Mouse (Mus musculus): ENCODE data around the gene Crocc2.

The Crocc2 gene

DNA sequence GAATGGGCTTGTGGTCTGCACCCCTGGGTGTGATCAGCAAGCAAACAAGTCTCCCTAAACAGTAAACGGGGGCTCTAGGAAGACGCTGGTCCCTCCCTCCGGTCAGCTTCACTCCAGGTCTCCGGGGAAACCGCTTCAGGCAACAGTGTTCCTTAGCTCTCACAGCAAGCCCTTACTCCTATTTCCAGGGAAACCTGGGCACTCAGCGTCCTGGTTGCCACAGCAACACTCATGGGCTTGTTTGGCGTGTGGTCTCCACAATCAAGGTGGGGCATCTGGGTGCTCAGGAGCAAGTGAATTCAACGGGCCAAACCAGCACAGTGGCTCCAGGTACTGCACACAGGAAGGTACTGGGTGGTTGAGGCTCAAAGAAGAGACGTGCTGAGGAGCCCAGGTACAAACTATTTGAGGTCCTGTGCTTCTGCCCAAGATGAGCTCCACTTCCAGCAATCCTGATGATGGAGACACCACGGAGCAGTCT lies at the start of gene Crocc2:
TSS of gene Crocc2 (plus strand) at position 431 of the 481 bp plus-strand sequence.
- DNase-seq = no peak

- no peak for DNase-seq
Observed at GRCm38 (mm10) chr1:93118816-93119215, 49.7 kb upstream of the Crocc2 start.

- no peak for DNase-seq
Observed at GRCm38 (mm10) chr1:93123179-93123854, 45.2 kb upstream of the Crocc2 start.

- DNase-seq = no peak
Observed at GRCm38 (mm10) chr1:93124066-93124465, 44.5 kb upstream of the Crocc2 start.

DNA sequence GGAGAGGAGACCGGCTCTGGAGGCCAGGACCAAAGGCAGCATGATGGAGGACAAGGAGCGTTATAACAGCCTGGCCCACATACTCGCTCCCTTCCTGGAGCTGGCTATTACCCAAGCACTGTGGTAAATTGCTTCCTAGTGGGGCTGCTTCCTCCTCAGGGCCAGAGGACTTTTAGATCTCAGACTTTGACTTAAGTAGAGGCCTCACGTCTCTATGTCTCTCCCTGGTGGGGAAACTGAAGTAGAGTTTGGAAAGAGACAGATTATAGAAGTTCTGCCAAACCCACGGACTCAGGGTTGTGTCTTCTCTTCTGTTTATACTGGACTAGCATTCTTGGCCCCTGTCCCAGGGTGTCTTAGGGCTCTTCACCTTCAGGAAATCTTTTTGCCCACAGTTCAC lies 43.3 kb upstream of the Crocc2 start:
- DNase-seq = no peak

GRCm38 (mm10) chr1:93128209-93128608 lies 40.3 kb upstream of the Crocc2 start:
- DNase-seq = no peak

DNA sequence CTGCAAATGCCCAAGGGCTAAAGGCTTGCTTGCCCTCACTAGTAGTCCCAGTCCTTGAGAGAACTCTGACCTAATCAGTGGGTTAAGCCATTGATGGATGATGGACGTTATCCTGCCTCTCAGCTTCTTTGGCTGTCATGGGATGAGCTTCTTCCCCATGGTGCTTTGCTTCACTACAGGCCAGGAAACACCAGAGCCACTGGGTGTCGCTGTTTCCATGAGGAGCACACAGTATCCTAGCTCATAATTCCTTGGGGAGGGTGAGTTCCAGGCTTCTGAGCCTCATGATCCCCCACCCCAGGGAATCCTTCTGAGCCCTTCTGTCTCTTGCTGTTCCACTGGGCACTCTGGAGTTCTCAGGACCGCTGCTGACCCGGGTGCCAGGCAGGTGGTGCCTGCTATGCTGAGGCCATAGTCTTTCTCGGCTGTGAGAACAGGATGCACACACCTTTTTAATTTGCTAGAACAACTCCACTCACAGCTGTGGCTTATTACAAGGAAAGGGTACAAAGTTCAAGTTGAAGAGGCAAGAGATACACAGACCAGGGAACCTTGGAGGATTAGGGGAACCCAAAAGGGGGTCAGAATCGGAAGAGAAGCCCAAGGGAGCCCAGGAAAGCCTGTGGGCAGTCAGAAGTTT lies 39.7 kb upstream of the Crocc2 start:
- DNase-seq = no peak

DNA sequence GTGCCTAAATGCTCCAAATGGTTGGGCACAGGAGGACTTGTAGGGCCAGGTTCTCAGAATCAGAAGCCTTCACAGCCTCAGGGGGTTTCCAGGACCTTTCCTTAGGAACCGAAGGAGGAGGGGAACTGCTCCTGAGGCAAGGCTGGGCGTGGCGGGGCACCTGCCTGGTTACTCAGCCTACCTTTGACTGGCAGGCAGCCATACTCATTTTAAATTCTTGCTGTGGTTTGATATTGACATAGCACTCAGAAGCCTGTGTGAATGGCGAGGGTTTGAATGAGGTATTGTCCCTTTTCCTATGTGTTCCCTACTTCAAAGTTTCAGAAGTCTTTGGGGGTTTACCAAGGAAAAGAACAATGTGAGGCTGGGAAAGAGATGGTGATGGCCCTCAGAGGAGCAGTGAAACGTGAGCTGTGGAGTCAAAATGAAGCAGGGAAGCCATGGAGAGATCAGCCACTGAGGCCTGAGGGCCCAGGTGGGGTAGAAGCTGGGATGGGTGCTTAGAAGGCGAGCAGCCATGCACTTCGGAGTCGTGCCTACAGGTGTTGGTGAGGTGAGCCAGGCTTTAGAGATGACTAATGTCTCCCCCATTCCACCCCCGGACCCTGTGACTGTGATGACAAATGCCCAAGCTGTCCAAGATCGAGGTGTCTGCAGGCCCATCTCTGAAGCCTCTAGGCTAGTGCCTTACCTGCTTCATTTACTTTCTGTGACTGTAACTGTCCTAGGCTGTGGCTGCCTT lies 38.1 kb upstream of the Crocc2 start:
- DNase-seq = no peak

- no peak for DNase-seq
Observed at GRCm38 (mm10) chr1:93132676-93133075, 35.8 kb upstream of the Crocc2 start.

DNA sequence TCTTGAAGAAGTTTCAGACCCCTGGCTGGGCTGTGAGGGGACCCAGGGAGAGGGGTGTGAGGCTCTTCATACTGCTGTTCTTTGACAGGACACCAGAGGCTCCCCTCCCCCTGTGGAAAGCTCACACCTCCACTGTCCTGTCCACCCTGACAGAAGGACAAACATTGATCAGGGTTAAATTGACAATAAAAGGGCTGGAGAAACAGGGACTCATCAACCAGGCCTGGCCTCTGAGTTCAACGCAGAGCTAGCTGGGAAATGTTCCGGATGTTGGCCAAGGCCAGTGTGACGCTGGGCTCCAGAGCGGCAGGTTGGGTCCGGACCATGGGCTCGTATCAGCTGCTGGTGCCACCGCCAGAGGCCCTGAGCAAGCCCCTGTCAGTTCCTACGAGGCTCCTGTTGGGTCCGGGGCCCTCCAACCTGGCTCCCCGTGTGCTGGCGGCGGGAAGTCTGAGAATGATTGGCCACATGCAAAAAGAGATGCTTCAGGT lies 33.4 kb upstream of the Crocc2 start, which contains the start of gene Agxt:
TSS of gene Agxt (plus strand) at position 205 of the 491 bp plus-strand sequence.
- DNase-seq = no peak

DNA sequence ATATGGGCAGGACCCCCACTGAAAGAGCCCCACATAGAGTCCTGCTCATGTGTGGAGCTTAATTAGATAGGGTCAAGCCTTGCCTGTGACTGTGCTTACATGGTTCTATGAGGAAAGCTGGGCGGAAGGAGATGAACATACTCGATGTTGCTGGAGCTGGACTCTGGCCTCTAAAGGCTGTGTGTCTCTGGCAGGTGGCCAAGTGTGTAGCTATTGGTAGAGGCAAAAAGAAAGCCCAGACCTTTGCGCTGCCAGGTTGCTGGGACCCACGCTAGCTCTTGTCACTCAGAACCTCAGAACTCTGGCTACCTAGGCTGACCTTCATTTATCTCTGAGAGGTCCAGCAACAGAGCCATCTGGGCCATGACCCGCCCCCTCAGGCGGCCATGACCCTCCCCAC lies 30.0 kb upstream of the Crocc2 start:
- no peak for DNase-seq

GRCm38 (mm10) chr1:93139713-93140112 lies 28.8 kb upstream of the Crocc2 start:
- no peak for DNase-seq

GRCm38 (mm10) chr1:93142871-93143270 lies 25.7 kb upstream of the Crocc2 start:
- DNase-seq = no peak

GRCm38 (mm10) chr1:93144176-93144575 lies 24.3 kb upstream of the Crocc2 start:
- no peak for DNase-seq

- DNase-seq = no peak
Observed at GRCm38 (mm10) chr1:93150907-93151661, 17.4 kb upstream of the Crocc2 start.

GRCm38 (mm10) chr1:93157566-93157965 lies 11.0 kb upstream of the Crocc2 start:
- DNase-seq = no peak

GRCm38 (mm10) chr1:93158916-93159315 lies 9.6 kb upstream of the Crocc2 start:
- DNase-seq = no peak

DNA sequence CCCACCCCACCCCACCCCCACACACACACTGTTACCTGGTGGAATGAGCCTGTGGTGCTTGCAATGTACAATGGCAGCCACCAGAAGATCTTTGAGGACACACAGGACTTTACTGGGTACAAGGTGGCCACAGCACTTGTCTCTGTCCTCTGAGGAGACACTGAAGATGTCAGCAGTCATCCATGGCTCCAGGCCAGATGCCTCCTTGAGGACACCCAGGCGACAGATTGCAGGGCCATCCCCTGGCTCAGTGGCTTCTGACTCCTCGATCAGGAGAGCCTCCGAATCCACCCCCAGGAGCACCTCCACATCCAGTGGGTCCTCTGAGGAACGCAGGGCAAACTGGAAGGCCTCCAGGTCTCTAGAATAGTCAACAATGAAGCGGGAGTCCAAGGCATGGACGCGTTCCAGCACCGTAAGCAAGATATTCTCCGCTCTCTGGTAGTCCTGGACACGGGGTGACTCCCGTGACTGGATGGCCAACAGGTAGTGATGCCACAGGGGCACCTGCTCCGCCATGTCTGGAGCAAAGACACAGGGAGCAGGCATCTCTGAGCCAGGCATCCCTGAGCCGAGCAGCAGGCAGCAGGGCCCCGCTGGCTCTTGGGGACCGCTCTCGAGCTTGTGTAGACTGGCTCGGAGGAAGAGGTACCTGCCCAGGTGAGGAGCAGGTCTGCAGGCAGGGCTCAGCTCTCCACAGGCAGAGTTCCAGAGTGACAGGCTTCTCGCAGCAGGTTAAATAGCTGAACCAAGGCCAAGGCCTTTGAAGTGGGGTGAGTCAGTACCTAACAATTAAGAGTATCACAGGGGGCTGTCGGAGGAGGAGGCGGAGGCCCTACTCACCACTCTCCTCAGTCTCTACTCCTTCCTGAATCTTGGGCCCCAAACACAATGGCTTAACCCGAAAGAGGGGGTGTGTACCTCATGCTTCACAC lies 8.7 kb upstream of the Crocc2 start:
- no peak for DNase-seq

DNA sequence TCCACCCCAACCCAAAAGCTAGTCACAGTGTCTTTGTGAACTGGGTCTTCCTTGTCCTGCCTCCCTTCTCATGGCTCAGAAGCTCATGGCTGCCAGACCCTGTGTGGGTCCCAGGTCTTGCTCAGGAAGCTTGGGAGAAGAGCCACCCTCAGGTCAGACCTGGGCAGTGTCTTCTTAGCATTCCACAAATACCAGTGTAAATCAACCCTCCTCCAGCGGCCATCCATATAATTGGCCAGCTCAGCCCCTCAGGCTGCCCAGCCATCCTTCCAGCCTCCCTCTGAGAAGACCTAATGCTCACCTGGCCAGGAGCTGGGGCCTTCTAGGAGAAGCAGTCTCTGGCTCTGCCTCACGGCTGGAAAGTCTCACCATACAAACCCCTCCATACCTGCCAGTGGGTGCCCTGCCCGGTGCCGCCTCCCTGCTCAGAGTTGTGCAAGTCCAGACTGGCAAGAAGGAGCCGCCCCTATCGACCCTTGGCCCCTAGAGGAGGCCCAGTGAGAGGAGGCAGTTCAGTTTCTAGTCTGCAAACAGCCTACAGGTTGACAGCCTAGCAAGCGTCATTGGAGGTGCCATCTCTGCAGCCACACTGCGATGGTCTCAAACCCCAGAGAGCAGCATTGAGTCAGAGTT lies 7.9 kb upstream of the Crocc2 start, which contains the start of gene 2310007B03Rik:
TSS of gene 2310007B03Rik (minus strand) at position 448 of the 633 bp plus-strand sequence.
- DNase-seq = no peak

DNA sequence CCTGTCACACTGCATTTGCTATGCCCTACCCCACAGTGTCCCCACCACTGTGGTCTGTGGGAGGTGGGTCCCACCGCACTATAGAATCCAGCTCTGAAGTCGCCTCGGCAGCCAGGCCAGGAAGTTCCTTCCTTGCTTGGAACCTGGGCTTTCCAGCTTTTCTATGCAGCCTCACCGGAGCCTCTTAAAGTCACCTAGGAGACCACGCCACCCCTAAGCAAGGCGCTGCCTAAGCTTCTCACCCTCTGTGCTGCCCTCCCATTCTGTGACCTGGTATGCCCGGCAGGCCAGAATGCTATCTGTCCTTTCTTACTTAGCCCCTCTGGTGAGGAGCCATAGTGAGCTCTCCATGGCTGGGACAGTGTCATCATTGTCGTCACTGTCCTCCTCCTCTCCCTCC lies 7.2 kb upstream of the Crocc2 start:
- no peak for DNase-seq

- no peak for DNase-seq
Observed at GRCm38 (mm10) chr1:93161921-93162320, 6.6 kb upstream of the Crocc2 start.

Data from thymus, adult 18-20 months (tissue).